Mouse (Mus musculus) kidney, postnatal 14 days (tissue): ENCODE measurements around the gene Bend5.
A peak's percentile ranks its signal among the peaks of the same experiment; 100 is the strongest.

Experiments
- DNase-seq: peaks from one replicate; pipeline ENCODE4 v3.0.0; 2022; ENCODE audit warnings: mixed read lengths

The Bend5 gene

GRCm38 (mm10) chr4:111414818-111415488, at the start of gene Bend5:
Bend5 (plus strand) TSS chr4:111415006.
- peak; percentile 86 for DNase-seq

GRCm38 (mm10) chr4:111367771-111368170, 47.0 kb upstream of the Bend5 start:
- no peak for DNase-seq

- DNase-seq: peak; percentile 71
These were observed 37.6 kb upstream of the Bend5 start for GRCm38 (mm10) chr4:111377159-111377558.

GRCm38 (mm10) chr4:111378071-111378470, 36.7 kb upstream of the Bend5 start:
- DNase-seq: peak; percentile 7

- DNase-seq: peak; percentile 55
These were observed 31.7 kb upstream of the Bend5 start for GRCm38 (mm10) chr4:111383101-111383500.

- no peak for DNase-seq
These were observed 24.1 kb upstream of the Bend5 start for GRCm38 (mm10) chr4:111390736-111391135.

- no peak for DNase-seq
These were observed 15.0 kb upstream of the Bend5 start for GRCm38 (mm10) chr4:111399784-111400183.

GRCm38 (mm10) chr4:111400676-111401075, 14.1 kb upstream of the Bend5 start:
- no peak for DNase-seq

GRCm38 (mm10) chr4:111403243-111403642, 11.6 kb upstream of the Bend5 start:
- no peak for DNase-seq

GRCm38 (mm10) chr4:111410731-111411130, 4.1 kb upstream of the Bend5 start:
- DNase-seq: peak; percentile 8

GRCm38 (mm10) chr4:111414399-111414798, 407 bp upstream of the Bend5 start:
- DNase-seq: no peak

GRCm38 (mm10) chr4:111416126-111416525, 1.3 kb downstream of the Bend5 start:
- no peak for DNase-seq

- DNase-seq: no peak
These were observed 1.7 kb downstream of the Bend5 start for GRCm38 (mm10) chr4:111416551-111416950.

- DNase-seq: no peak
These were observed 2.9 kb downstream of the Bend5 start for GRCm38 (mm10) chr4:111417716-111418115.

- DNase-seq: peak; percentile 10
These were observed 4.7 kb downstream of the Bend5 start for GRCm38 (mm10) chr4:111419476-111419875.

GRCm38 (mm10) chr4:111420031-111420430, 5.2 kb downstream of the Bend5 start:
- no peak for DNase-seq

- DNase-seq: no peak
These were observed 6.1 kb downstream of the Bend5 start for GRCm38 (mm10) chr4:111420955-111421354.

- DNase-seq: no peak
These were observed 7.0 kb downstream of the Bend5 start for GRCm38 (mm10) chr4:111421785-111422184.

GRCm38 (mm10) chr4:111424371-111424950, 9.7 kb downstream of the Bend5 start:
- no peak for DNase-seq

- no peak for DNase-seq
These were observed 10.4 kb downstream of the Bend5 start for GRCm38 (mm10) chr4:111425170-111425569.

- peak; percentile 39 for DNase-seq
These were observed 16.4 kb downstream of the Bend5 start for GRCm38 (mm10) chr4:111431186-111431585.

GRCm38 (mm10) chr4:111432013-111432412, 17.2 kb downstream of the Bend5 start:
- DNase-seq: no peak

- no peak for DNase-seq
These were observed 17.6 kb downstream of the Bend5 start for GRCm38 (mm10) chr4:111432417-111432816.

GRCm38 (mm10) chr4:111441709-111442108, 26.9 kb downstream of the Bend5 start:
- no peak for DNase-seq
